Mouse (Mus musculus): Measurements from ENCODE around the gene Cbfa2t3. TPM values are rescaled to one million over a fixed set of nuclear protein-coding genes. Genes with fewer than 3 reads are reported as not detected.
A peak's percentile ranks its signal among the peaks of the same experiment; 100 is the strongest.

Cbfa2t3 gene
- polyA plus RNA-seq, 1 experiment from 2014 or later, result 4.8 TPM

DNA sequence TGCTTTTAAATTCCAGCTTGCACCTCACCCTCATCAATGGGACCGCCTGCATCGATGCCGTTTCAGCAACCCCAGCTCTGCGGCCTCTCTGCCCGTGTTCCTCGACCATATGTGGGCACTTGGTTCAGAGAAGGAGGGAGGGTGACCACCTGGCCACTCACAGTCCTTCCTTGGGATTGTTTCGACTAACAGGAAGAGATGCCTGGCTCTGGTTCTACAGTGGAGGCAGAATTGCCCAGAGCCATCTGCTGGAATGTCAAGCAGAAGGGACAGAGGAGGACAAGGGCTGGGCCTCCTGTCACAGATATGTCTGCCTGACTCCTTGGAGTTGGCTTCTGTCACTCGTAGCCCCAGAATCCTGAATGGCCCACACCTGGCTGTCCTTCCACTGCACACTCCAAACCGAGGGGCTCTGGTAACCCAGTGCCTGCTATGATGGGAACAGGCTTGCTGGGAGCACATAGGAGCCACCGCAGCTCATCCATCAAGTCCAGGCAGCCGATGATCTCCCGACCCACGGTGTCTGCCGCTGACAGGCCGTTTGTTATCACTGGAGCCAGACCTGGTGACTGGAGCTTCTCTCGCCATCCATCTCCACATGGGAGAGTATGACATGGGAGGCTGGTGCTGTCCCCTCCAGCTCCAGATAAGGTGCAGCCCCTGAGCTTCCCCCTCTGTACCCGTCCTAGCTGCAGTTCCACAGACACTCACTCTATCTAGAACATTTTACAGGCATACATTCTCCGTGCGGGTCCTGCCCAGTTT, 13.6 kb downstream of the Cbfa2t3 start:
- Histone ChIP-seq H3K4me2 (ENCODE audit: low read depth, low read length) (no peak overlapping the region), H3K9me3 (replicated peaks; ENCODE audit: control insufficient read depth, low read length) (no peaks in the 10 kb centered on the region), H3K4me3 (ENCODE audit: low read length) (no peak overlapping the region), H3K27me3 (ENCODE audit: control insufficient read depth, insufficient read depth, low read length) (peaks cover 28% of the 10 kb centered on the region), H3K4me1 (ENCODE audit: control insufficient read depth, insufficient read depth, low read length) (no peaks in the 10 kb centered on the region), H3K36me3 (ENCODE audit: control insufficient read depth, insufficient read depth) (no peaks in the 10 kb centered on the region), H3K9ac (ENCODE audit: low read length) (no peak overlapping the region), H3K27ac (ENCODE audit: low read length) (no peak overlapping the region)
- ATAC-seq (replicated peaks; ENCODE audit: extremely low read depth, insufficient read depth, low FRiP score), result no peak
- whole genome bisulfite sequencing, result 35% methylated on average over 19 of the region's 19 CpGs

DNA sequence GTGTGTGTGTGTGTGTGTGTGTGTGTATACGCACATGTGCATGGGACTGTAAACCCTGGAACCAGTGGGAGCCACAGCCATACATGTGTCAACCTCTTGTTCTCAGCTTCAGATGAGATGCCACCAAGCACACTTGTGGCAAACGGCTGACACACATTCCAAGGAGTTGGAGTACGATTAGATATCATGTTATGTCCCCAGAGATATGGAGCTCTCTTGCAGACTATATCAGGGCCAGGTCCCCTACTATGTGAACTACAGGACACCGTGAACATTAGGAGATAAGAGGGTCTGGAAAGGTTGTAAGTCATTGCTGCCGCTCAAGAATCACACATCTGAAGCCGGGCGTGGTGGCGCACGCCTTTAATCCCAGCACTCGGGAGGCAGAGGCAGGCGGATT, 16.1 kb downstream of the Cbfa2t3 start:
- ATAC-seq (replicated peaks; ENCODE audit: extremely low read depth, insufficient read depth, low FRiP score), result no peak
- H3K4me2 ChIP-seq (ENCODE audit: low read depth, low read length), result no peak overlapping the region
- H3K27me3 ChIP-seq (ENCODE audit: control insufficient read depth, insufficient read depth, low read length), result peaks cover 41% of the 10 kb centered on the region
- 76% methylated on average over 11 of the region's 11 CpGs for WGBS
- H3K36me3 ChIP-seq (ENCODE audit: control insufficient read depth, insufficient read depth), result no peaks in the 10 kb centered on the region
- 0 out of 2 replicates have a peak, but pooled peaks cover 7% of the 10 kb centered on the region for H3K4me1 ChIP-seq (ENCODE audit: control insufficient read depth, insufficient read depth, low read length)
- no peak overlapping the region for H3K9ac ChIP-seq (ENCODE audit: low read length)
- H3K27ac ChIP-seq (ENCODE audit: low read length), result no peak overlapping the region
- no peak overlapping the region for H3K4me3 ChIP-seq (ENCODE audit: low read length)
- no peaks in the 10 kb centered on the region for H3K9me3 ChIP-seq (replicated peaks; ENCODE audit: control insufficient read depth, low read length)

DNA sequence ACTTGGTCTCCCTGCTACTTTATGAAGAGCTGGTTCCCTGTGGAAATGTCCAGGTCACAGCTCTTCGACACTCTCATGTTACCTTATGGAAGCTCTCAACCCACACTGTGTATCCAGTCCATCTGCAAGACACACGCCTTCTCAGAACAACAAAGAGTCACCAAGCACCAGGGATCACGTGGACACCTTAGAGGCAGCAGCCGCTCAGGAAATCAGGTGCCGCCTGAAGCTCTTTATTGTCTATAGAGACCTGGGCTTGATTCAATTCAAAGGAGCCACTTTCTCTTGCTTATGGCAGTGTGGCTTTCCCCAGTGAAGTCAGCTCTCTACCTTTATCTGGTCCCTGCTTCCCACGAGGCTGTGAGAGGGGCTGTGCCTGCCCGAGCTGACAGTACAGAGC, 18.7 kb downstream of the Cbfa2t3 start:
- peaks cover 10% of the 10 kb centered on the region for H3K4me1 ChIP-seq (ENCODE audit: control insufficient read depth, insufficient read depth, low read length)
- no peaks in the 10 kb centered on the region for H3K9me3 ChIP-seq (replicated peaks; ENCODE audit: control insufficient read depth, low read length)
- no peaks in the 10 kb centered on the region for H3K36me3 ChIP-seq (ENCODE audit: control insufficient read depth, insufficient read depth)
- no peak overlapping the region for H3K9ac ChIP-seq (ENCODE audit: low read length)
- no peak overlapping the region for H3K4me2 ChIP-seq (ENCODE audit: low read depth, low read length)
- no peak overlapping the region for H3K4me3 ChIP-seq (ENCODE audit: low read length)
- no peak for ATAC-seq (replicated peaks; ENCODE audit: extremely low read depth, insufficient read depth, low FRiP score)
- peaks cover 51% of the 10 kb centered on the region for H3K27me3 ChIP-seq (ENCODE audit: control insufficient read depth, insufficient read depth, low read length)
- no peak overlapping the region for H3K27ac ChIP-seq (ENCODE audit: low read length)
- 30% methylated on average over 7 of the region's 7 CpGs for WGBS

DNA sequence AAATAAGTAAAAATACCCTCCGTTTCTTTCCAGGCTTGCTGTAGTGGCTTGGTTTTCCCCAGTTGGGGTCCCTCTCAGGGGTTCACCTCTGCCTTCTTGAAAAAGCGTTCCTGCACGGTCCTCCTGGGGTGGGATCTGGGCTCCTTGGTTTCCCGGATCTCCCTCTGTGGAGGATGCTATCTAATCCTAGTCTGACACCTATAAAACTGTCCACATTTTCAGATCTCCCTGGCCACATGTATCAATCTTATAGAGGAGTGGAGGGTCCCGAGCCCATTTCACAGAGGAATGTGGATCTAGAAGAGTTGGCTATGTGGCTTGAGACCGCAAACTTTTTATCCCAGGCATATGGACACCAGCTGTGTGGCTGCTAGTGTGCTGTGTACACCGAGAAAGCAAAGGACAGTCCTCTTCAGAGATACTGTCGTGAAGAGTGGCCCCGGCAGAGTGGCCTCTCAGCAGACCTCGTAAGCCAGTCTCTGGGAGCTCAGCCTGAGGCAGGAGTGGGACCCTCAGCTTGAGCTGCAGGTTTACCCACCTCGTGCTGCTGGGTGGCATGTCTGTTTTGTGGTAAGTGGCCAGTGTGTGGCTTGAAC, 19.5 kb downstream of the Cbfa2t3 start:
- Histone ChIP-seq H3K36me3 (ENCODE audit: control insufficient read depth, insufficient read depth) (no peaks in the 10 kb centered on the region), H3K9me3 (replicated peaks; ENCODE audit: control insufficient read depth, low read length) (no peaks in the 10 kb centered on the region), H3K27ac (ENCODE audit: low read length) (no peak overlapping the region; the same call in 1 of the 2 replicates), H3K9ac (ENCODE audit: low read length) (peak overlapping the region; percentile 83; the same call in 1 of the 2 replicates), H3K4me2 (ENCODE audit: low read depth, low read length) (peak overlapping the region; percentile 99), H3K4me3 (ENCODE audit: low read length) (no peak overlapping the region; the same call in 1 of the 2 replicates), H3K4me1 (ENCODE audit: control insufficient read depth, insufficient read depth, low read length) (peaks cover 10% of the 10 kb centered on the region), H3K27me3 (ENCODE audit: control insufficient read depth, insufficient read depth, low read length) (peaks cover 50% of the 10 kb centered on the region)
- no peak for ATAC-seq (replicated peaks; ENCODE audit: extremely low read depth, insufficient read depth, low FRiP score)
- 26% methylated on average over 11 of the region's 11 CpGs for WGBS

DNA sequence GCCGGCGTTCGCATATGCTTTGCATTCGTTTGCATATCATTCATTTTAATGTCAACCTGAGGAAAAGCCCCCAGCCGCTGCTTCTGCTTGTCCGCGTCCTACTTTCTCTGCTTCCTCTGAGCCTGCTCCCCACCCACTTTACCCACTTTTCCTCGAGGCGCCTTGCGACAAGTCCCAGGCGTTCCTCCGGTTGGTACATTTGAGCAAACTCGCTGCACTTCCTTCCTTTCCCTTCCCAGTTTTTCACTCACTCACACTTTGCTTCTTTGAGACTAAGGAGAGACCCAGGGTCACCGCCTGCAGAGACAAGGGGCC, 20.1 kb downstream of the Cbfa2t3 start:
- Histone ChIP-seq H3K4me2 (ENCODE audit: low read depth, low read length) (peak overlapping the region; percentile 99), H3K9ac (ENCODE audit: low read length) (peak overlapping the region; percentile 83), H3K36me3 (ENCODE audit: control insufficient read depth, insufficient read depth) (no peaks in the 10 kb centered on the region), H3K27ac (ENCODE audit: low read length) (no peak overlapping the region; the same call in 1 of the 2 replicates), H3K9me3 (replicated peaks; ENCODE audit: control insufficient read depth, low read length) (no peaks in the 10 kb centered on the region), H3K4me3 (ENCODE audit: low read length) (peak overlapping the region; percentile 86), H3K4me1 (ENCODE audit: control insufficient read depth, insufficient read depth, low read length) (peaks cover 10% of the 10 kb centered on the region), H3K27me3 (ENCODE audit: control insufficient read depth, insufficient read depth, low read length) (peaks cover 52% of the 10 kb centered on the region)
- no peak for ATAC-seq (replicated peaks; ENCODE audit: extremely low read depth, insufficient read depth, low FRiP score)
- WGBS, result 5% methylated on average over 14 of the region's 14 CpGs

DNA sequence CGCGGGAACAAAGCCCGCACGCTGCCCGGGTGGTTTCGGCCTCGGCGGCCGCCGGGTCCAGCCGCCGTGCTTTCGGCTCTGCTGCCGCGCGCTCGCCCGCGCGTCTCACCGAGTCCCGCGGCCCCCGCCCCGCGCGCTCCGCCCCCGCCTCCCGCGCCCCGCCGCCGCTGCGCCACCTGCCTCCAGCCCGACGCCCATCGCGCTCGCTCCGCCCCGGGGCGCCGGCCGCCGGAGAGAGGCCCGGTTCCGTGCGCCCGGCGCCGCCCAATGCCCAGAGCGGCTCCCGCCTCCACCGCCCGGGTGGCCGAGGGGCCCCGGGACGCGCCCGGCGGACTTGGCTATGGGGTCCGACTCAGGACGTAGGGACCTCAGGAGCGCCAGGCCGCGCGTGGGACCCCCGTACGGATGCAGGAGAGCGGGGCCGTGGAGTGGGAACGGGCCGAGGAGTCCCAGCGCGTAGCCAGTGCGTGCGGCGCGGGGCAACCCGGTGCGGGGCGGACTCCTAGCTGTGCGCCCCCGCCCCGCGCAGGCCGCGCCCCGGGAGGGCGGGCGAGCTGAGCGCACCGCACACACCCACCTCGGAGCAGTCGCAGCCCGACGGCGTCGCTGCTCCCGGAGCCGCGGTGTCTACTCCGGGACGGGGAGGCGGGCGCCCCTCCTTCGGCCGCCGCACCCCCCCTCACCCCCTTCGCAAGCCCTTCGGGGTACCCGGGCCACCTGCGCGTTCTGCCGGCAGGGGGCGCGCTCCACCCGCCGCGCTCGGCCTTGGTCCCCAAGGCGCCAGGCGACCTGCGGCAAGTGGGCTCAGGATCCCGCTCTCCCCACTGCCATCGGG, 20.6 kb downstream of the Cbfa2t3 start:
- peaks cover 53% of the 10 kb centered on the region for H3K27me3 ChIP-seq (ENCODE audit: control insufficient read depth, insufficient read depth, low read length)
- H3K27ac ChIP-seq (ENCODE audit: low read length), result peak overlapping the region; percentile 84
- peaks cover 10% of the 10 kb centered on the region for H3K4me1 ChIP-seq (ENCODE audit: control insufficient read depth, insufficient read depth, low read length)
- H3K9ac ChIP-seq (ENCODE audit: low read length), result peak overlapping the region; percentile 83
- H3K4me2 ChIP-seq (ENCODE audit: low read depth, low read length), result peak overlapping the region; percentile 99
- no peaks in the 10 kb centered on the region for H3K36me3 ChIP-seq (ENCODE audit: control insufficient read depth, insufficient read depth)
- ATAC-seq (replicated peaks; ENCODE audit: extremely low read depth, insufficient read depth, low FRiP score), result peak; percentile 67
- WGBS, result under 1% methylated on average over 112 of the region's 127 CpGs
- peak overlapping the region; percentile 86 for H3K4me3 ChIP-seq (ENCODE audit: low read length)
- no peaks in the 10 kb centered on the region for H3K9me3 ChIP-seq (replicated peaks; ENCODE audit: control insufficient read depth, low read length)

DNA sequence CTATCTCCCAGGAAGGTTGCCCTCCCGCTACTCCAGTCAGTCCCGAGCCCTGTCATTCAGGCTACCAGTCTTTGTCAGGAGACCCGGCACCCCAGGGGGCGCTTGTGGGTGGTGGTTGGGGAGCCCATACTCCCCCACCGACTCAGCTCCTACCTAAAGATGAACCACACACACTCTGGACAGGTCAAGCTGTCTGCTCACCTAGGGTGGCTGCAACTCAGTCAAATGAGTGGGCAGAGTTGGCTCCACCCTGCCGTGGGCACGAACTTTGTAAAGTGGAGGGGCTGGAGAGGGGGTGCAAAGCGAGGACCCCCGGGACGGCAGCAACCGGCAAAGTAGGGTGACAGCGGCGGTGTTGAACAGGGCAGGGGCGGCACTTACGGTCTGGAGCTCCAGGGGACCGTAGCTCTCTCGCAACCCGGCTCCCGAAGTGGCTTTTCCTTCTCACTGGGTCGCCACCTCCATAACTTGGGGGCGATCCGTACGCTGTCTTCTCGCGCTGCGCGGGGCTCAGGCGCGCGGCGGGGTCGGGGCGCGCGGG, 21.4 kb downstream of the Cbfa2t3 start:
- peak overlapping the region; percentile 99 for H3K4me2 ChIP-seq (ENCODE audit: low read depth, low read length)
- H3K9ac ChIP-seq (ENCODE audit: low read length), result peak overlapping the region; percentile 83
- no peaks in the 10 kb centered on the region for H3K9me3 ChIP-seq (replicated peaks; ENCODE audit: control insufficient read depth, low read length)
- no peak for ATAC-seq (replicated peaks; ENCODE audit: extremely low read depth, insufficient read depth, low FRiP score)
- peak overlapping the region; percentile 86 for H3K4me3 ChIP-seq (ENCODE audit: low read length)
- H3K36me3 ChIP-seq (ENCODE audit: control insufficient read depth, insufficient read depth), result no peaks in the 10 kb centered on the region
- H3K27ac ChIP-seq (ENCODE audit: low read length), result peak overlapping the region; percentile 84
- 1% methylated on average over 35 of the region's 35 CpGs for WGBS
- H3K27me3 ChIP-seq (ENCODE audit: control insufficient read depth, insufficient read depth, low read length), result peaks cover 55% of the 10 kb centered on the region
- H3K4me1 ChIP-seq (ENCODE audit: control insufficient read depth, insufficient read depth, low read length), result peaks cover 10% of the 10 kb centered on the region

DNA sequence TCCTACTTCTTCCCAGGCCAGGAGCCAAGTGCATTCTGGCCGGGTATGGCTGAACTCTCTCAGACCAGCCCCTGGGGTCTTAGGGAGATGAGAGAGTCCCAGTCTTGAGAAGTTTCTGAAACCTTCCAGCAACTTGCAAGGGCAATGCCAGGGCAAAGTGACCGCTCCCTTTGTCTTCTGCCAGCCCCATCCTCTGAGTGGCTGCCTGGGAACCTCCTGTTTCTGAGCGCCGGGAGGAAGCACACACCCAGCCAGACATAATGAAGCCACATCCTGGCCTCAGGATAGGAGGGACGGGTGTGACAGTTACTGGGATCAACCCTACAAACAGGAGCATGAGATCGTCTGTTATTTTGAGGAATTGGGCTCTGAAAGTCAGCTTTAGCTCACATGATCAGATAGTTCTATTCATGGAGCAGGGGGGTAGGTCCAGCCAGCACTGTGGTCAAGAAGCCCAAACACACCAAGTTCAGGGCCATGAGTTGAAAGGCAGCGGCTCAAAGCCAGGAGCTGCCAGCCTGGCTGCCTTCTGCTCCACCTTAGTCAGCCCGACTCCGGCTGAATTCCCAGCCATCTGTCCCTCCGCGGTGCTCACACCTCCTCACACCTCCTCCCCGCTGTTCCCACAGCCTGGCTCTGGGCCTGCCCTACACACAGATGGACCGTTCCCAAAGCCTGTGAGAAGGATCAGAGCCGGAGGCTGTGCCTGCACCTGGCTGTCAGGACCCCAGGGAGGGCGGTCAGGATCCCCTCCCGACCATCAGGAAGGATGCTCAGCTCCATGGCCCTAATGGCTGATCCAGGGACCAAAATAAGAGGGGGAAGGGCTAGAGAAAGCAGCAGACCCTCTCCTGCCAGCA, 22.1 kb downstream of the Cbfa2t3 start:
- no peaks in the 10 kb centered on the region for H3K36me3 ChIP-seq (ENCODE audit: control insufficient read depth, insufficient read depth)
- peak overlapping the region; percentile 83 for H3K9ac ChIP-seq (ENCODE audit: low read length)
- H3K4me2 ChIP-seq (ENCODE audit: low read depth, low read length), result peak overlapping the region; percentile 99
- peaks cover 49% of the 10 kb centered on the region for H3K27me3 ChIP-seq (ENCODE audit: control insufficient read depth, insufficient read depth, low read length)
- peak overlapping the region; percentile 86 for H3K4me3 ChIP-seq (ENCODE audit: low read length)
- H3K27ac ChIP-seq (ENCODE audit: low read length), result peak overlapping the region; percentile 84
- H3K4me1 ChIP-seq (ENCODE audit: control insufficient read depth, insufficient read depth, low read length), result peaks cover 10% of the 10 kb centered on the region
- WGBS, result 15% methylated on average over 16 of the region's 16 CpGs
- H3K9me3 ChIP-seq (replicated peaks; ENCODE audit: control insufficient read depth, low read length), result no peaks in the 10 kb centered on the region
- peak; percentile 14; the same call in 1 of the 2 replicates for ATAC-seq (replicated peaks; ENCODE audit: extremely low read depth, insufficient read depth, low FRiP score)
